Mouse (Mus musculus): ENCODE data around the gene Ackr2.
A peak's percentile ranks its signal among the peaks of the same experiment; 100 is the strongest.

Gene Ackr2

GRCm38 (mm10) chr9:121923443-121923842 lies 25.3 kb downstream of the Ackr2 start:
- no peak for DNase-seq

- no peak for DNase-seq
Measured at GRCm38 (mm10) chr9:121923906-121924305, 25.8 kb downstream of the Ackr2 start.

GRCm38 (mm10) chr9:121924901-121925560 lies 26.9 kb downstream of the Ackr2 start:
- no peak for DNase-seq

GRCm38 (mm10) chr9:121925959-121926358 lies 27.8 kb downstream of the Ackr2 start:
- no peak for DNase-seq

- DNase-seq, result no peak
Measured at GRCm38 (mm10) chr9:121926634-121927405, 28.7 kb downstream of the Ackr2 start.

GRCm38 (mm10) chr9:121927721-121928120 lies 29.6 kb downstream of the Ackr2 start:
- no peak for DNase-seq

GRCm38 (mm10) chr9:121928498-121928897 lies 30.3 kb downstream of the Ackr2 start:
- peak; percentile 67 for DNase-seq

- DNase-seq, result no peak
Measured at GRCm38 (mm10) chr9:121934856-121935255, 36.7 kb downstream of the Ackr2 start.

GRCm38 (mm10) chr9:121936952-121937351 lies 38.8 kb downstream of the Ackr2 start:
- no peak for DNase-seq

- DNase-seq, result no peak
Measured at GRCm38 (mm10) chr9:121937451-121937864, 39.3 kb downstream of the Ackr2 start.

- no peak for DNase-seq
Measured at GRCm38 (mm10) chr9:121937944-121938355, 39.8 kb downstream of the Ackr2 start.

GRCm38 (mm10) chr9:121943005-121943404 lies 44.9 kb downstream of the Ackr2 start:
- DNase-seq, result no peak

- no peak for DNase-seq
Measured at GRCm38 (mm10) chr9:121943628-121944027, 45.5 kb downstream of the Ackr2 start.

- peak; percentile 60 for DNase-seq
Measured at GRCm38 (mm10) chr9:121947784-121948183, 49.6 kb downstream of the Ackr2 start.

GRCm38 (mm10) chr9:121948431-121948830 lies 50.3 kb downstream of the Ackr2 start:
- DNase-seq, result no peak

GRCm38 (mm10) chr9:121950418-121951113 lies 52.4 kb downstream of the Ackr2 start, which contains the start of gene Fam198a:
Gene Fam198a (plus strand): TSS chr9:121950988.
- DNase-seq, result peak; percentile 25

- no peak for DNase-seq
Measured at GRCm38 (mm10) chr9:121951114-121951423, 52.9 kb downstream of the Ackr2 start.

GRCm38 (mm10) chr9:121952596-121952995 lies 54.4 kb downstream of the Ackr2 start:
- no peak for DNase-seq

- no peak for DNase-seq
Measured at GRCm38 (mm10) chr9:121959966-121960635, 61.9 kb downstream of the Ackr2 start.
